Mouse (Mus musculus): ENCODE results near the gene Kcnj12.

- TF ChIP-seq CTCF (IDR thresholded peaks at IDR 0.05; ENCODE audit: low read depth): no peak
- TF ChIP-seq EP300 (IDR thresholded peaks at IDR 0.05; ENCODE audit: low read depth): no peak
Observed at GRCm38 (mm10) chr11:61068866-61069265, 46.5 kb downstream of the Kcnj12 start.

All from liver, postnatal 0 days (tissue).